Mouse (Mus musculus): ENCODE measurements around the gene Zmynd8. TPM values are rescaled to one million over a fixed set of nuclear protein-coding genes. Genes with fewer than 3 reads are reported as not detected.

Zmynd8 gene
- polyA plus RNA-seq, 1 experiment from 2014 or later = 54.5 TPM

DNA sequence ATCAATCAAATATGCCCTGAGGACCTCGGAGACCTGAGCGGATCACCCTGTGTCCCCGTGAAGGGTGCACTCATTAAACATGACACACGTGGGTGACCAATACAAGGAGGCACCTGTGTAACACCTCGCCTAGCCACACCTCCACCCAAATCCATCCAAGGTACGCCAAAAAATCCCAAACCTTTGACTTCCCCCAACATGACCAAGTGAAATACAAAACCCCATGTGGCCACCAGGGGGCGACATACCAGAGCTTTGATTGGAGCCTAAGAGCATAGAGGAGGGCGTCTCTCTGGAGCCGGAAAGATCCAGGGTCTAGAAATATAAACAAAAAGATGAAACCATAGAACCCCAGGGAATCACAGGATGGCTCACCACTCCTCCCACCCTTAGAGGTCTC is 107.2 kb downstream of the Zmynd8 start:
- no peaks in the 10 kb centered on the region for H3K27me3 ChIP-seq (ENCODE audit: control insufficient read depth, insufficient read depth, low read length)
- peaks cover 8% of the 10 kb centered on the region for H3K4me1 ChIP-seq (ENCODE audit: control insufficient read depth, insufficient read depth, low read length)
- ATAC-seq (ENCODE audit: insufficient read depth, low FRiP score, low TSS enrichment) = 0 out of 2 replicates have a peak, but pooled peaks have one; percentile 20
- DNase-seq (ENCODE audit: low spot score) = peak; percentile 67
- 72% methylated on average over 9 of the region's 9 CpGs for WGBS
- no peak overlapping the region for H3K27ac ChIP-seq (ENCODE audit: low read depth, low read length)
- H3K4me2 ChIP-seq (ENCODE audit: low read depth) = no peak overlapping the region
- no peak overlapping the region for H3K9ac ChIP-seq (ENCODE audit: low read length)
- H3K4me3 ChIP-seq (ENCODE audit: low read depth, low read length) = no peak overlapping the region
- no peaks in the 10 kb centered on the region for H3K9me3 ChIP-seq (ENCODE audit: control insufficient read depth, low read length)
- H3K36me3 ChIP-seq (ENCODE audit: control insufficient read depth, insufficient read depth, low read length) = peaks cover 35% of the 10 kb centered on the region

DNA sequence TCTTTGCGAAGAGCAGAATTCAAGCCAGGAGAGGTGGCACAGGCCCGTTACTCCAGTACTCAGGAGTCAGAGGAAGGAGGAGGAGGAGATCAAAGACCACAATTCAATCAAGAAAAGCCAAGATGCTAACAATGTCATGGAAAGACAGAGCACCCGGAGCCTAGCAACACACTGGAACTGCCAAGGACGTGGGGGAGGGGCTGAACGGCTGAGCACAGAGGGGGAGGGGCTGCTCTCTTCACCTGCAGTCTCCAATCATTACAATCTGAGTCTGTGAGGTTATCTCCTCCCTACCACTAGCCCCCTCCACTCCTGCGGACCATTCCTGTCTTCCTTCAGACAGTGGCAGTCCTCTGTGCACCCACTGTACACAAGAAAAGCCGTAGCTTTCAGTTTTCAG is 107.8 kb downstream of the Zmynd8 start:
- peaks cover 36% of the 10 kb centered on the region for H3K36me3 ChIP-seq (ENCODE audit: control insufficient read depth, insufficient read depth, low read length)
- DNase-seq (ENCODE audit: low spot score) = peak; percentile 54
- no peak for ATAC-seq (ENCODE audit: insufficient read depth, low FRiP score, low TSS enrichment)

DNA sequence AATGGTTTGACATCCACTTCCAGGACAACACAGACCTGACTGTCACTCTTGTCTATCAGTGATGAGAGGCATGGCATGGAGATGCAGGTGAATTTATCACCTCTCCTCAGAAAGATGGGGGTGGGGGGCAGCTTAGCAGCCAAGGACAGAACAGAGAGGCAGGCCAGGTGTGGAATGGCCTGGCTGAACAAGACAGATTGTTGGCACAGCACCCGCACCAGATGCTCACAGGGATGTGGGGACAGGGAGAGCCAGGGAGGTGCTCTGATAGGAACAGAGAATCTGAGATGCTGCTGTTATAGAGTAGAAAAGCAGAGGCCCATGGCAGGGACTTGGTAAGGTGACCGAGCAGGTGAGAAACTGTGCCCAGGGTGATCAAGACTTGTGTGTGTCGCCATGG is 109.1 kb downstream of the Zmynd8 start:
- Histone ChIP-seq H3K27me3 (ENCODE audit: control insufficient read depth, insufficient read depth, low read length) (no peaks in the 10 kb centered on the region), H3K4me1 (ENCODE audit: control insufficient read depth, insufficient read depth, low read length) (peaks cover 8% of the 10 kb centered on the region), H3K9me3 (ENCODE audit: control insufficient read depth, low read length) (no peaks in the 10 kb centered on the region), H3K4me2 (ENCODE audit: low read depth) (no peak overlapping the region), H3K4me3 (ENCODE audit: low read depth, low read length) (no peak overlapping the region), H3K9ac (ENCODE audit: low read length) (no peak overlapping the region), H3K36me3 (ENCODE audit: control insufficient read depth, insufficient read depth, low read length) (peaks cover 36% of the 10 kb centered on the region), H3K27ac (ENCODE audit: low read depth, low read length) (no peak overlapping the region)
- 96% methylated on average over 3 of the region's 3 CpGs for WGBS
- no peak for ATAC-seq (ENCODE audit: insufficient read depth, low FRiP score, low TSS enrichment)
- DNase-seq (ENCODE audit: low spot score) = no peak

More for the DNA sequence above, 107.8 kb downstream of the Zmynd8 start:
- no peak overlapping the region for H3K4me3 ChIP-seq (ENCODE audit: low read depth, low read length)
- no peaks in the 10 kb centered on the region for H3K27me3 ChIP-seq (ENCODE audit: control insufficient read depth, insufficient read depth, low read length)
- WGBS = 65% methylated on average over 7 of the region's 7 CpGs
- H3K4me1 ChIP-seq (ENCODE audit: control insufficient read depth, insufficient read depth, low read length) = peaks cover 8% of the 10 kb centered on the region
- no peak overlapping the region for H3K27ac ChIP-seq (ENCODE audit: low read depth, low read length)
- H3K4me2 ChIP-seq (ENCODE audit: low read depth) = no peak overlapping the region
- no peaks in the 10 kb centered on the region for H3K9me3 ChIP-seq (ENCODE audit: control insufficient read depth, low read length)
- no peak overlapping the region for H3K9ac ChIP-seq (ENCODE audit: low read length)

DNA sequence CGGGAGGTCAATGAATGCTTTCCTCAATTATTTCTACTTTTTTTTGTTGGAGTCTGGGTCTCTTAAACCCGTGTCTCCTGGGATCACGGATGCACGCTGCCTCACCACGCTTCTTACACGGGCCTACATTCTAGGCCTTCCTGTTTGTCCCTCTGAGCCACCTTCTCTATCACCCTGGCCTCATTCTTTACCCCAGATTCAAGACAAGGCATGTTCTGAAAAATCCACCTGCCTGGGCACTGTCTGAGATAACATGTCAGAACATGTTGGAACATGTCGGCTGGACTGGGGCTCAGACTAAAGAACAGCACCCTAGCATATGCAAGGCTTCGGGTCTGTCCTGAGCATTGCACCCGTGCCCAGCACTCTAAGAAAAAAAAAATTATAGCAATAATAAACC is 110.0 kb downstream of the Zmynd8 start:
- Histone ChIP-seq H3K4me1 (ENCODE audit: control insufficient read depth, insufficient read depth, low read length) (peaks cover 8% of the 10 kb centered on the region), H3K9me3 (ENCODE audit: control insufficient read depth, low read length) (no peaks in the 10 kb centered on the region), H3K4me3 (ENCODE audit: low read depth, low read length) (no peak overlapping the region), H3K27ac (ENCODE audit: low read depth, low read length) (no peak overlapping the region), H3K4me2 (ENCODE audit: low read depth) (no peak overlapping the region), H3K9ac (ENCODE audit: low read length) (no peak overlapping the region), H3K27me3 (ENCODE audit: control insufficient read depth, insufficient read depth, low read length) (no peaks in the 10 kb centered on the region), H3K36me3 (ENCODE audit: control insufficient read depth, insufficient read depth, low read length) (peaks cover 32% of the 10 kb centered on the region)
- ATAC-seq (ENCODE audit: insufficient read depth, low FRiP score, low TSS enrichment) (no peak), DNase-seq (ENCODE audit: low spot score) (no peak)
- WGBS = 96% methylated on average over 9 of the region's 9 CpGs

DNA sequence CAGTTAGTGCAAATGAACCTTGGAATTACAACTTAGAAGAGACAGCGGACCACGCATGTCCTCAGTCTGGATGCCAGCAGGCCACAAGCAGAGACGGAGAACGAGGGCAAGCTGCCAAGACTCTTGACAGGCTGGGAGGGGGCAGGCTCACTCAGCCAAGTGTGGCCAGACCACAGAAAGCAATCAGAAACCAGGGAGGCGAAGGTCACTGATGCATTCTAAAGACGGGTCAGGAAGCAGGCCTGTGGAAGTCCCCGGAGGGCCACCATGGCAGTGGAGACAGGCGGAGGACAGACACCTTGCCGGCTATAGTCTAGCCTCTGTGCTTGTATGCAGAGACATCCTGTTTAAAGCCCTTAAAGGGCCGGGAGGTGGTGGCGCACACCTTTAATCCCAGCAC is 110.8 kb downstream of the Zmynd8 start:
- Histone ChIP-seq H3K27me3 (ENCODE audit: control insufficient read depth, insufficient read depth, low read length) (no peaks in the 10 kb centered on the region), H3K36me3 (ENCODE audit: control insufficient read depth, insufficient read depth, low read length) (peaks cover 32% of the 10 kb centered on the region), H3K27ac (ENCODE audit: low read depth, low read length) (no peak overlapping the region)

DNA sequence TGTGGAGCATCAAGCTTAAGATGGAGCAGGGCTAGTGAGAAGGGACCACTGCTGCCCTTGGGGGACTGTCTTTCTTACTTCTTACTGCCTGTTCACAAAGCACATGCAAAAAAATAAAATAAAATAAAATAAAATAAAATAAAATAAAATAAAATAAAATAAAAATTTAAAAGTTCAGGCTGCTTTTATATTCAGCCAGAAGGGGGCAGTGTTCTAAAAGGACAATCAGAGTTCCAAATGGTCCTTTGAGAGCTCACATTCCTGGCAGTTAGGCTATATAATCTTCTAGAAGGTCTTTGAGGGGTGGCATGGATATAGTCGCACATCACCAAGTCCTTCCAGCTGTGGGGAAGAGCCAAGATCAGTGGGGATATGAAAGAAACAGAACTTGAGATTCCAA is 112.3 kb downstream of the Zmynd8 start:
- Histone ChIP-seq H3K36me3 (ENCODE audit: control insufficient read depth, insufficient read depth, low read length) (peaks cover 19% of the 10 kb centered on the region), H3K9ac (ENCODE audit: low read length) (no peak overlapping the region), H3K4me3 (ENCODE audit: low read depth, low read length) (no peak overlapping the region), H3K9me3 (ENCODE audit: control insufficient read depth, low read length) (no peaks in the 10 kb centered on the region), H3K4me2 (ENCODE audit: low read depth) (no peak overlapping the region), H3K4me1 (ENCODE audit: control insufficient read depth, insufficient read depth, low read length) (peaks cover 7% of the 10 kb centered on the region), H3K27ac (ENCODE audit: low read depth, low read length) (no peak overlapping the region), H3K27me3 (ENCODE audit: control insufficient read depth, insufficient read depth, low read length) (no peaks in the 10 kb centered on the region)
- no peak for DNase-seq (ENCODE audit: low spot score)
- no peak for ATAC-seq (ENCODE audit: insufficient read depth, low FRiP score, low TSS enrichment)
- 86% methylated on average over 1 of the region's 1 CpGs for WGBS

More for the DNA sequence above, 110.8 kb downstream of the Zmynd8 start:
- Histone ChIP-seq H3K9me3 (ENCODE audit: control insufficient read depth, low read length) (no peaks in the 10 kb centered on the region), H3K9ac (ENCODE audit: low read length) (no peak overlapping the region), H3K4me3 (ENCODE audit: low read depth, low read length) (no peak overlapping the region), H3K4me1 (ENCODE audit: control insufficient read depth, insufficient read depth, low read length) (peaks cover 8% of the 10 kb centered on the region), H3K4me2 (ENCODE audit: low read depth) (no peak overlapping the region)
- ATAC-seq (ENCODE audit: insufficient read depth, low FRiP score, low TSS enrichment) = no peak
- no peak for DNase-seq (ENCODE audit: low spot score)
- 79% methylated on average over 11 of the region's 11 CpGs for WGBS

DNA sequence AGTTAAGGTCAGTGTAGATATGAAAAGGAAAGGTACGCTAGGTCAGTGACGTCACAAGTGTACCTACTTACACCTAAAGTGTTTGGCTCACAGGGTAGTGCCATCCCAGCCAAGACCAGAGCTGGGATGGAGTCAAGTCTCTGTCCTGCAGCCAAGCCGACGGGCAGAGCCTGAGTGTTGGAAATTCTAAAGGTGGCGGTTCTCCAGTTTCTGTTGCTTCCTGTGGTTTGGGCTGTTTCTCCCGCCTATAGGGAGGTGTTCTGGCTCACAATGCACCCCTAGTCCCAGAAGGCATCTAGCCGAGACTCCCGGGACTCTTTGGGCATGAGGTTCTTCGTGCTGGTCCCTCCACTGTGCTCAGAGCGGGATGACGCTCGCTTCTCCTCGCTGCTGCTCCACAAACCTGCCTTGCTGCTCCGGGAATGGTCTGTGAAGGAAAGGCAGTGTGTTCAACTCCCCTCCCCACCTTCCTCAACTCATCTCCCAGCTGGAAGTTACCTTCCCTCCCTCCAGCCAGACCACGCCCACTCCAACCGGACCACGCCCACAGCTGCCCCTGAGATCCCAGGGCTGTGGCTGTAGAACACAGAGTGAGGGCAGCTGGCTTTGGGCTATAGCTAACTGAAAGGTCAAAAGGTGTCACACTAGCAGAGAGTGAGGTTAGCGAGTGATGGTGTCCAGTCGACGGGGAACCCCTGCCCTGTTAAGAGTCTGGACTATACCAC is 113.3 kb downstream of the Zmynd8 start:
- Histone ChIP-seq H3K27ac (ENCODE audit: low read depth, low read length) (no peak overlapping the region), H3K4me3 (ENCODE audit: low read depth, low read length) (no peak overlapping the region), H3K36me3 (ENCODE audit: control insufficient read depth, insufficient read depth, low read length) (peaks cover 14% of the 10 kb centered on the region), H3K4me1 (ENCODE audit: control insufficient read depth, insufficient read depth, low read length) (no peaks in the 10 kb centered on the region), H3K4me2 (ENCODE audit: low read depth) (no peak overlapping the region), H3K9me3 (ENCODE audit: control insufficient read depth, low read length) (no peaks in the 10 kb centered on the region), H3K9ac (ENCODE audit: low read length) (no peak overlapping the region), H3K27me3 (ENCODE audit: control insufficient read depth, insufficient read depth, low read length) (no peaks in the 10 kb centered on the region)
- no peak for ATAC-seq (ENCODE audit: insufficient read depth, low FRiP score, low TSS enrichment)
- no peak for DNase-seq (ENCODE audit: low spot score)
- 91% methylated on average over 20 of the region's 20 CpGs for WGBS

DNA sequence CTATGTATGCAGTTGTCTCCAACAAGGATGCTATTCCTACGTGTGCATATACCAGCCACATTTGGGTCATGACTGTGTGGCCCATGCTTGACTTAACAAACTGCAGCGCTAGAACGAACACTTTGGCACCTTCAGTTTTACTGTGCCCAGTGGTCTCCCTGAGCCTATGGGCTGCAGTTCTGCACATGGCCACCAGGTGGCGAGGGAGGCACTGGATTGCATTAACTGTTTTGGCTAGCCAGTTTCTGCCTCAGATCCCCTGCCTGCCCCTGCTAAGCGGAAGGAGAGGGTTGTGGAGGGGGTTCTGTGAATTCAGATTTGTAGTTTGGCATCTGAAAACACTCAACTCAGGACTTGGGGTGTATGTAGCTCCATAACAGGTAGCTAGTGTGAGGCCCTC is 116.5 kb downstream of the Zmynd8 start:
- Histone ChIP-seq H3K9me3 (ENCODE audit: control insufficient read depth, low read length) (no peaks in the 10 kb centered on the region), H3K9ac (ENCODE audit: low read length) (no peak overlapping the region), H3K4me3 (ENCODE audit: low read depth, low read length) (no peak overlapping the region), H3K27me3 (ENCODE audit: control insufficient read depth, insufficient read depth, low read length) (no peaks in the 10 kb centered on the region), H3K4me2 (ENCODE audit: low read depth) (no peak overlapping the region), H3K36me3 (ENCODE audit: control insufficient read depth, insufficient read depth, low read length) (peaks cover 8% of the 10 kb centered on the region; the same call in 1 of the 2 replicates), H3K4me1 (ENCODE audit: control insufficient read depth, insufficient read depth, low read length) (0 out of 2 replicates have a peak, but pooled peaks cover 2% of the 10 kb centered on the region), H3K27ac (ENCODE audit: low read depth, low read length) (no peak overlapping the region)
- no peak for ATAC-seq (ENCODE audit: insufficient read depth, low FRiP score, low TSS enrichment)
- 45% methylated on average over 5 of the region's 5 CpGs for WGBS
- DNase-seq (ENCODE audit: low spot score) = peak; percentile 85

DNA sequence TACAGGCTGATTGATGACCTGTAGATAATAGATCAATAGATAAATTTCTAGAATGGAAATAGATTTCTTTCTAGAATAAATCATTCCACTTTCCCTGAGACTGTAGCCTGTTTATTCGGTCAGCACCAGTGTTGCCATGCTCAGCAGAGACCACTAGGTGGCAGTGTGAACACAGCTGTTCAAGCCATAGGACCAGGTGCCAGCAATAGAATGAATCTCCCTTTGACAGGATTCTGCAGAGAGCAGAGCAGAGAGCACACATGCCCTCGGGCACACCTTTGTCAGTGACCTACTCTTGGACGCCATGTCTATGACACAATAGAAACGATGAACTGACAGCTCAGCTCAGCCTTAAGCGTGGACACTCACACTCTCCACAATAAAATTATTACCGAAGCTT is 119.9 kb downstream of the Zmynd8 start:
- Histone ChIP-seq H3K4me1 (ENCODE audit: control insufficient read depth, insufficient read depth, low read length) (0 out of 2 replicates have a peak, but pooled peaks cover 2% of the 10 kb centered on the region), H3K9ac (ENCODE audit: low read length) (no peak overlapping the region), H3K9me3 (ENCODE audit: control insufficient read depth, low read length) (no peaks in the 10 kb centered on the region), H3K27me3 (ENCODE audit: control insufficient read depth, insufficient read depth, low read length) (no peaks in the 10 kb centered on the region), H3K36me3 (ENCODE audit: control insufficient read depth, insufficient read depth, low read length) (0 out of 2 replicates have a peak, but pooled peaks cover 2% of the 10 kb centered on the region), H3K27ac (ENCODE audit: low read depth, low read length) (no peak overlapping the region), H3K4me2 (ENCODE audit: low read depth) (no peak overlapping the region), H3K4me3 (ENCODE audit: low read depth, low read length) (no peak overlapping the region)
- 34% methylated on average over 6 of the region's 6 CpGs for WGBS
- DNase-seq (ENCODE audit: low spot score) (peak; percentile 83), ATAC-seq (ENCODE audit: insufficient read depth, low FRiP score, low TSS enrichment) (peak; percentile 76)

All from neural tube, embryonic 11.5 days (tissue).